Mouse (Mus musculus) heart, embryonic 15.5 days (tissue): ENCODE results near the gene Vps37d. TPM values are rescaled to one million over a fixed set of nuclear protein-coding genes. Genes with fewer than 3 reads are reported as not detected.

Experiments
- ATAC-seq: fragments of 200-750 bp; cut with Nextera tagmentation; replicated peaks from 2 replicates; pipeline ENCODE4 v1.8.0; 2017; ENCODE audit warnings: low read depth, moderate TSS enrichment; ENCODE audit not compliant: insufficient number of reproducible peaks, insufficient read depth, low FRiP score
- H3K27ac ChIP-seq: fragments of 300-500 bp; sonication (generic); 2 replicates; pipeline ENCODE4 v1.5.1; 2015; ENCODE audit warnings: mild to moderate bottlenecking, inconsistent platforms
- H3K27me3 ChIP-seq: fragments of 300-500 bp; sonication (generic); 2 replicates; pipeline ENCODE4 v1.6.1; 2015; ENCODE audit warnings: inconsistent platforms
- H3K36me3 ChIP-seq: fragments of 300-500 bp; sonication (generic); 2 replicates; pipeline ENCODE4 v1.6.1; 2015; ENCODE audit warnings: mild to moderate bottlenecking, inconsistent platforms
- H3K4me1 ChIP-seq: fragments of 300-500 bp; sonication (generic); replicated peaks from 2 replicates; pipeline ENCODE4 v1.6.1; 2015; ENCODE audit warnings: inconsistent platforms
- H3K4me2 ChIP-seq: fragments of 300-500 bp; sonication (generic); 2 replicates; pipeline ENCODE4 v1.6.1; 2015; ENCODE audit warnings: inconsistent platforms, mild to moderate bottlenecking, moderate library complexity
- H3K4me3 ChIP-seq: fragments of 300-500 bp; sonication (generic); 2 replicates; pipeline ENCODE4 v1.5.1; 2015; ENCODE audit warnings: mild to moderate bottlenecking, inconsistent platforms
- H3K9ac ChIP-seq: fragments of 300-500 bp; sonication (generic); 2 replicates; pipeline ENCODE4 v1.6.1; 2015; ENCODE audit warnings: mild to moderate bottlenecking, inconsistent platforms
- H3K9me3 ChIP-seq: fragments of 300-500 bp; sonication (generic); replicated peaks from 2 replicates; pipeline ENCODE4 v1.6.1; 2016; ENCODE audit warnings: inconsistent platforms
- WGBS: fragments of 180-500 bp; shearing (Covaris S2); methylation state at CpG from one replicate; pipeline ENCODE4 v1.1.7; 2015; ENCODE audit warnings: mixed read lengths; 5-methylcytosine and 5-hydroxymethylcytosine counted together
- polyA plus RNA-seq: library from polyadenylated mRNA; unstranded; fragments of >200 nt; fragmentation: Nextera tagmentation; extraction: Ambion mirVana; gene quantifications from 2 replicates; pipeline ENCODE4 v1.2.1, GENCODE M21; 2015

Gene Vps37d
- polyA plus RNA-seq: 2.5 and 4.1 TPM in 2 replicates

DNA sequence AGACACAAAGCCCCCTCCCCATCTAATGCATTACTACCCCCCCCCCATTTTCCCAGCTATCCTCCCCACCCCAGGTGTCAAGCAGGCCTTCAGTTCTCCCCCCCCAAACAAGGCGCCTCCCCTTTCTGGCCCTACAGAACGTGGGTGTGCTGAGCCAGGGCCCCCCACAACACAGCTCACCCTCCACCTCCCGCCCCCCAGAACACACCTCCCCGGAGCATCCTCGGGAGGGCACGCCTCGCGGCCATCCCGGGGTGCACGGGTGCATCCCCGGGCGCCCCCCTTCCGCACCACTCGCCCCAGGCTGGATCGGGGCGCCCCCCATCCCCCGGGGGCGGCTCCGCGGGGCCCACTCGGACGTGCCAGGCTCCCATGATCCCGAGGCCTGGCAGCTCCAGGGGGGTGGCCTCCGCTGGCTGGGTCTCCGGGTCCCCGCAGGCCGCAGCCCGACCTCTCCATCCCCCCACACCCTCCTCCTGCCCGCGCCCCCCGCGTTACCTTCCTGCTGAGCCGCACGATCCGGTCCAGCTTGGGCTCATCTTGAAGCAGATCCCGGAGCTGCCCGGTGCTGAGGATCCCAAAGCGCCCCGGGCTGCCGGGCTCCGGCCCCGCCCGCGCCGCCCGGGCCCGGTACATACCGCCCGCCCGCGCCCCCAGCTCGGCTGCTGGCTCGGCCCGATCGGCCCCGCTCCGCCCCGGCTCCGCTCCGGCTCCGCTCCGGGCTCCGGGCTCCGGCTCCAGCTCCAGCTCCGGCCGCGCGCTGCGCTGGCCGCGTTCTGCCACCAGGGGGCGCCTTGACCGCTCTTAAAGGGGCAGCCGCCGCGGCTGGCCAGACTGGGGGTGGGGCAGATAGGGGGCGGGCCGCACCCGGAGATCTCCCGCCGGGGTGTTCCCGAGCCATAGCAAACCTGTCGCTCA is at the start of gene Vps37d:
Gene Vps37d (minus strand): TSS at position 703 of the 918 bp plus-strand sequence.
- Histone ChIP-seq H3K36me3 (no peaks in the 10 kb centered on the region), H3K27me3 (no peaks in the 10 kb centered on the region), H3K9me3 (no peaks in the 10 kb centered on the region), H3K4me2 (peak within 1 kb of the TSS; percentile 99), H3K4me3 (peak within 1 kb of the TSS; percentile 83), H3K4me1 (peaks cover 17% of the 10 kb centered on the region), H3K9ac (peak within 1 kb of the TSS; percentile 86), H3K27ac (peak within 1 kb of the TSS; percentile 48)
- peak; percentile 81 for ATAC-seq
- under 1% methylated on average over 82 of the region's 83 CpGs for WGBS

DNA sequence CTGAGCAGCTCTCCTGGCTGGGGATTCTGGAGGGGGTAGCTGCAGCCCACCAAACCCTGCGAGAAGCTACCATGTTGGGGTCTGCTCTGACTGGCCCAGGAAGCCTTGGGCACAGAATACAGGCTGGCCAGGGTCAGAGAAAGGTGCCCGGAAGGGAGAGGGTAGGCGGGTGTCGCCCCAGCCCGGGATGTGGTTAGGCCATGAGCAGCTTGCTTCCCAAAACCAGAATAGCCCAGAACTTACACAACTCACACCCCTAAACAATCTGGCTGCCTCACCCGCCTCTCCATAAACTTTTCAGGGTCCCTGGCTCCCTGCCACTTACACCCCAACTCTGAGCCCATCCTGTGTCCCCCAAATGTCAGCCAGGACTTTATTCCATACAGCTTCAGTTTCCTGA is 49.6 kb upstream of the Vps37d start:
- Histone ChIP-seq H3K27ac (no peak overlapping the region), H3K36me3 (no peaks in the 10 kb centered on the region), H3K4me2 (no peak overlapping the region), H3K4me1 (no peaks in the 10 kb centered on the region), H3K4me3 (no peak overlapping the region), H3K9ac (no peak overlapping the region), H3K9me3 (no peaks in the 10 kb centered on the region), H3K27me3 (peaks cover 28% of the 10 kb centered on the region)
- 68% methylated on average over 6 of the region's 6 CpGs for WGBS
- 0 out of 2 replicates have a peak, but pooled peaks have one; percentile 31 for ATAC-seq

DNA sequence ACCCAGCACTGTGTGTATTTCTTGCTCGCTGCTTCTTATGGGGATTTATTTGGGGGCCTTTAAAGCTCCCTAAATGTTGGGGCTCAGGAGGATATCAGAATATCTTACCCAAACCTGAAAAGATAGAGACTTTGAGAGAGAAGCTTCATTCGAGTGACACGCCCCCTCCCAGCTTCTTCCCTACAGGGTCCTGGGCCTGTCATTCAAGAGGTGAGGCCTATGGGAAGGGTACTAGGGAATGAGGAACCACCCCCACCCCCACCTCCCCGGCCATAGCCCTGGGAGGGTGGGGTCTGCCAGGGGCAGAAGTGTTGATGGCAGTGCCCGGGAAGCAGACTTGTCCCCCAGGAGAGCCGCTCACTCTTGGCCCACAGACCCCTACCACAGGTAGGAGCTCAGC is 48.1 kb upstream of the Vps37d start:
- no peak overlapping the region for H3K4me3 ChIP-seq
- H3K4me1 ChIP-seq: no peaks in the 10 kb centered on the region
- ATAC-seq: no peak
- no peaks in the 10 kb centered on the region for H3K9me3 ChIP-seq
- 54% methylated on average over 6 of the region's 6 CpGs for WGBS
- H3K27me3 ChIP-seq: peaks cover 28% of the 10 kb centered on the region
- no peak overlapping the region for H3K27ac ChIP-seq
- H3K4me2 ChIP-seq: no peak overlapping the region
- H3K9ac ChIP-seq: no peak overlapping the region
- no peaks in the 10 kb centered on the region for H3K36me3 ChIP-seq

DNA sequence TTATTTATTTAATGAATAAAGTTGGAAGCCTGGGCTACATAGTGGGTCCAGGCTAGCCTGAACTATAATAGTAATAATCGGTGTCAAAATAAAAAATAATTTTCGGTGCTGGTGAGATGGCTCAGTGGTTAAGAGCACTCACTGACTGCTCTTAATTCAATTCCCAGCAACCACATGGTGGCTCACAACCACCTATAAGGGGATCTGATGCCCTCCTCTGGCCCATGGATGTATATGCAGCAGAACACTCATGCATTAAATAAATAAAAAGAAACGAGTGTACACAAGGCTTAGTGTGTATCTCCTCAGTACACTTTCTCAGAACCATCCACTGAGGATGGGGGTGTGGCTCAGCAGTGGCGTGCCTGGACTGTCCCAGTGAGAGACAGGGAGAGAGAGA is 42.7 kb upstream of the Vps37d start:
- no peaks in the 10 kb centered on the region for H3K36me3 ChIP-seq
- no peak overlapping the region for H3K27ac ChIP-seq
- H3K9ac ChIP-seq: no peak overlapping the region
- ATAC-seq: no peak
- no peak overlapping the region for H3K4me3 ChIP-seq
- no peak overlapping the region for H3K4me2 ChIP-seq
- no peaks in the 10 kb centered on the region for H3K9me3 ChIP-seq
- WGBS: 58% methylated on average over 4 of the region's 4 CpGs
- H3K27me3 ChIP-seq: peaks cover 23% of the 10 kb centered on the region
- H3K4me1 ChIP-seq: peaks cover 7% of the 10 kb centered on the region; the same call in 1 of the 2 replicates

DNA sequence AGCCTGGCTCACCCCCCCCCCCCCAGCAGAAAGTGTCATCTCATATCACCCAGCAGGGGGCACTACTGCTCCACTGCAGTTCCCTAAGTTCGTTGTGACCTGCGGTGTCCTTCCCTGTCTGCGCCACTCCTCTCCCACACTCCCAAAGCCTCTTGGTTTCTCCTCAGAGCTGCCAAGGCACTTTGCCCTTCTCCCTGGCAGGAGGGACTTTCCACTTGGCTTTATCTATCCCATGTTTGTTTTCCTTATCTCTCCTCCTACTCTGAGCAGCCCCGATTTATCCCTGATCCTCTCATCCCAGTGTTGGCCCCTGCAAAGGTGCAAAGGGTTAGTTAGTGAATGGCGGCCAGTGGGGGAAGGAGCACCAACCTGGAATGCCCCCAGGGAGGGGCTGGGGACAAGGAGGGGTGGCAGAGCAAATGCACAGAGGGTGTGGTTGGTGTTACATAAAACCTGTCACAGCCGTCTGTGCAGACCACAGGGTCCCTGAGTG is 40.6 kb upstream of the Vps37d start:
- no peaks in the 10 kb centered on the region for H3K36me3 ChIP-seq
- H3K4me1 ChIP-seq: peaks cover 7% of the 10 kb centered on the region; the same call in 1 of the 2 replicates
- WGBS: 9% methylated on average over 6 of the region's 6 CpGs
- H3K9me3 ChIP-seq: no peaks in the 10 kb centered on the region
- H3K27ac ChIP-seq: no peak overlapping the region
- peaks cover 20% of the 10 kb centered on the region for H3K27me3 ChIP-seq
- no peak overlapping the region for H3K4me3 ChIP-seq
- ATAC-seq: peak; percentile 59; the same call in 1 of the 2 replicates
- no peak overlapping the region for H3K9ac ChIP-seq
- H3K4me2 ChIP-seq: no peak overlapping the region

DNA sequence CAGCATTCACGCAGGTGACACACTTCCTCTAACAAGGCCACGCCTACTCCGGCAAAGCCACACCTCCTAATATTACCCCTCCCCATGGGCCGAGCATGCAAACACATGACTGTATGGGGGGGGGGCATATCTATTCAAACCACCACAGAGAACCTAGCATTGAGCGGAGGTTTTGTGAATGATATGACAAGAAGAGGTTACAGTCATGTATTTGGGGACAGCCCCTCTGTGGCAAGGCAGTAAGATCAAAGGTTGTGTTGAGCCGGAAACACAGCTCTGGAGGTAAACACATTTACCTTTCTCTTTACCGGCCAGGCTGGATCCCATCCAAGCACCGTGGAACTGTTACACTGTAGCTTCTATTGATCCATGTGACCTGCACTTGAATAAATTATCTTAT is 37.2 kb upstream of the Vps37d start:
- Histone ChIP-seq H3K27me3 (peaks cover 5% of the 10 kb centered on the region; the same call in 1 of the 2 replicates), H3K27ac (no peak overlapping the region), H3K36me3 (no peaks in the 10 kb centered on the region), H3K9me3 (no peaks in the 10 kb centered on the region), H3K4me2 (no peak overlapping the region), H3K9ac (no peak overlapping the region), H3K4me1 (peaks cover 7% of the 10 kb centered on the region; the same call in 1 of the 2 replicates), H3K4me3 (no peak overlapping the region)
- 86% methylated on average over 8 of the region's 8 CpGs for WGBS
- no peak for ATAC-seq

DNA sequence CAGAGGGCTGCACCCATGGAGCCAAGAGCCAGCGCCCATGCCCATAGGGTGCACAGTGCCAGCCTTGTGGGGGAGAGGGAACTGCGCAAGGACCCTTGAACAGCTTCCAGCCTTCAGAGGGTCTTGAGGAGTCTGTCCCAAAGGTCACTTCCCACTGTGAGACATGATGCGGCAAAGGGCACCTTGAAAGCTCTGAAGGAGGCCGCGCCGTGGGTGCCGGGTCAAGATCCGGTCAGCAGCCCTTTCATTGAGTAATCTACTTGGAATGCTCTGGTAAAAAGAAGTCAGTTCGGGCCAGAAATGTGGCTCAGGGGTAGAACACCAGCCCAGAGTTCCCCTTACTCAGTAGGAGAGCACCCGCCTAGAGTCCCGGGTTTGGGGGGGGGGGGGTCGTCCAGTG is 35.7 kb upstream of the Vps37d start:
- no peak for ATAC-seq
- Histone ChIP-seq H3K9ac (no peak overlapping the region), H3K4me3 (no peak overlapping the region), H3K4me1 (peaks cover 6% of the 10 kb centered on the region; the same call in 1 of the 2 replicates), H3K36me3 (no peaks in the 10 kb centered on the region), H3K9me3 (no peaks in the 10 kb centered on the region), H3K27ac (no peak overlapping the region), H3K4me2 (no peak overlapping the region), H3K27me3 (peaks cover 20% of the 10 kb centered on the region)
- WGBS: 82% methylated on average over 12 of the region's 12 CpGs

DNA sequence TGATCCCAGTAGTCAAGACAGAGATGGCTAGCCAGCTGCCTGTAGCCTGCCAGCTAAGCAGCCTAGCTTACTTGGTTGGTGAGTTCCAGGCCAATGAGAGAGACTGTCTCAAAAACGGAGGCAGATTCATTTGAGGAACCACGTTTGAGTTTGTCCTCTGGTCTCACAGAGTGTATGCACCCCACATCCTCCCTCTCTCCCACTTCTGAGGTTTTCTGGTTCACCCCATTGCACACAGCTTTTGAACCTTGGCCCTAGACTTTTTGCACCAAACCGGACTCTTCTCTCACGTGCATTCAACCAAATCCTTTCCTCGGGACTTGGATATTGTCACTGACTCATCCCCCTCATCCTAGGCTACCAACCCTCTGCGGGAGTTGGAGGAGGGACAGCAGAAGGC is 31.9 kb upstream of the Vps37d start:
- Histone ChIP-seq H3K36me3 (no peaks in the 10 kb centered on the region), H3K9ac (no peak overlapping the region), H3K9me3 (no peaks in the 10 kb centered on the region), H3K27ac (no peak overlapping the region), H3K4me3 (no peak overlapping the region), H3K4me2 (no peak overlapping the region), H3K27me3 (peaks cover 49% of the 10 kb centered on the region), H3K4me1 (peaks cover 19% of the 10 kb centered on the region)
- 70% methylated on average over 6 of the region's 6 CpGs for WGBS
- no peak for ATAC-seq

DNA sequence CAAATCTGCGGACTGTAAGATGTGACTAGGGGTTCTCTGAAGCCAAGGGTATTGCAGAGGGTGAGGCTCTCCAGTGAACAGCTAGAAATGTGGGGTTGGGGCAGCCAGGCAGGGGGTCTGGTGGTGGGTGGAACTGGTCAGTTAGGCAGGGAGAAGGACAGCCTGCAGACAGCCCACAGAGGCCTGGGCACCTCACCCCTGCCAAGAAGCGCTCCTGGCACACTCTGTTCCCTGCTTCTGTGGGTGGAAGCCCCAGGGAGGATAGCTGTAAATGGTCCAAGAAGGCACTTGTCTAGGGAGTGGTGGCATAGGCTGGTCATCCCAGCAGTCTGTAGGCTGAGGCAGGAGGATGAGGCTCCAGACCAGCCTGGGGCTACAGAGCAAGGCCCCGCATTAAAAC is 31.4 kb upstream of the Vps37d start:
- Histone ChIP-seq H3K9ac (no peak overlapping the region), H3K27me3 (peaks cover 54% of the 10 kb centered on the region), H3K36me3 (no peaks in the 10 kb centered on the region), H3K27ac (no peak overlapping the region), H3K4me3 (no peak overlapping the region), H3K4me1 (peaks cover 19% of the 10 kb centered on the region), H3K9me3 (no peaks in the 10 kb centered on the region), H3K4me2 (no peak overlapping the region)
- no peak for ATAC-seq
- 83% methylated on average over 3 of the region's 3 CpGs for WGBS

DNA sequence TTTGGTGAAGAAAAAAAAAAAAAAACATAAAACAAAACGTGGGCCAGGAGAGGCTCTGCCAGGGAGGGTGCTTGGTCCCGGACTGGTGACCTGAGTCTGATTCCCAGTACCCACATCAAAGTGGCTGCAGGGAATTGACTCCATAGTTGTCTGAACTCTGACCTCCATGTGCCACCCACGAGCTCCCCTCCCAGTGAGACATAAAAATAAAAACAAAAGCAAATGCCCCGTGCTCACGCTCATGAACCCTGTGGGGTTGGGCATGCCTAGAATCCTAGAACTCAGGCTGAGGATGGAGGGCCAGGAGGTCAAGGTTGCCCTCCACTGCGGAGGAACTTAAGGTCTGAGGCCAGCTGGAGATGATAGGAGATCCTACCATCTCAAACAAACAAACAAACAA is 31.0 kb upstream of the Vps37d start:
- 64% methylated on average over 6 of the region's 6 CpGs for WGBS
- no peak for ATAC-seq
- Histone ChIP-seq H3K4me1 (peaks cover 19% of the 10 kb centered on the region), H3K27me3 (peaks cover 58% of the 10 kb centered on the region), H3K9ac (no peak overlapping the region), H3K4me2 (no peak overlapping the region), H3K36me3 (no peaks in the 10 kb centered on the region), H3K4me3 (no peak overlapping the region), H3K27ac (no peak overlapping the region), H3K9me3 (no peaks in the 10 kb centered on the region)

DNA sequence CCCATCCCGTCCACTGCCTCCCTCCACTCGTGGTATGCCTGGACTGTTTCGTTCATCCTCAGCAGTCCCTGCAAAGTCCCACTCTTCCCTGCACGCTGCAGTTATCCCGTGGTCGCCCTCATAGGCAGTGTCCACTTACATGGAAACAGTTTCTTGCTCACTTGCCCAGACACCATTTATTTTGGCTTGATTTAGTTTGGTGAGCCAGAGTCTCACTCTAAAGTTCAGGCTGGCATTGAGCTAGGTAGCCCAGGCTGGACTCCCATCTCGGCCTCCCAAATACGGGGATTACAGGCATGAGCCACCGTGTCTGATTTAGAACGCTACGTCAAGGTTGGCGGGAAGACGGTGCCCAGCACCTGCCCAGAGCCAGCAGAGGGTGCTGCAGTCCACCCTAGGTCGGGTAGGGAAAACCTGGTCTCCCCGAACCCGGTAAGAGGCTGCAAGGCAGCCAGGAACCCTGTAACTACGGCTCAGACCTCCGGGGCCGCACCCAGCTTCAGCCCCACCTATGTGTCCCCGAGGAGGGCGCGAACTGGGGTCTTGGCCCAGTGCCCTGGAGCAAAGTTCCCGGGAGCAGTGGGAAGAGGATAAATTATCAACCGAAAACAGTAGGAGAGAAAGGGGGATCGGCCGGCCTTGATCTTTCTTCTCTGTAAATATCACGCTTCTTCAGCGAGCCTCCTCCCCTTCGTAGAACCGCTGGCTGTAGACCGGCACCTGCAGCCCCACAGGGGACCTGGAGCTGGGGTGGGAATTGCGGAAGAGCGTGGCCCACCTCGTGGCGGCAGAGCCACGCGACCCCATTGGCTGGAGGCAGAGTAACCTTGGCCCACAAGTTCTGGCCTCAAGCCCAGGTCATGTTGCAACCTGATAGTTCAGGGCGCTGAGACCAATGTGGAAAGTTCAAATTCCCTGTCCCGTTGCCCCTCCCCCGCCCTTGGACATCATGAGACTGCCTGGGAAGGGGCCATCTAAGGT is 29.7 kb upstream of the Vps37d start:
- Histone ChIP-seq H3K27ac (no peak overlapping the region), H3K4me1 (peaks cover 19% of the 10 kb centered on the region), H3K36me3 (no peaks in the 10 kb centered on the region), H3K4me2 (peak overlapping the region; percentile 94), H3K9ac (no peak overlapping the region), H3K27me3 (peaks cover 69% of the 10 kb centered on the region), H3K9me3 (no peaks in the 10 kb centered on the region), H3K4me3 (peak overlapping the region; percentile 56)
- peak; percentile 36; the same call in 1 of the 2 replicates for ATAC-seq
- 10% methylated on average over 40 of the region's 40 CpGs for WGBS
